Mouse (Mus musculus) bone marrow macrophage, adult 2 months (primary cell): Measurements from ENCODE around the gene Tacr2. TPM values are rescaled to one million over a fixed set of nuclear protein-coding genes. Genes with fewer than 3 reads are reported as not detected.

ENCODE experiments used
- H3K27ac ChIP-seq: 2 replicates; pipeline ENCODE4 v1.5.1; 2012; ENCODE audit warnings: low read depth, low read length; ENCODE audit not compliant: insufficient read depth
- H3K4me1 ChIP-seq: 2 replicates; pipeline ENCODE4 v1.6.1; 2012; ENCODE audit warnings: low read length; ENCODE audit not compliant: control insufficient read depth, insufficient read depth
- H3K4me3 ChIP-seq: 2 replicates; pipeline ENCODE4 v1.5.1; 2012; ENCODE audit warnings: mild to moderate bottlenecking, low read length, moderate library complexity; ENCODE audit not compliant: insufficient read depth
- CTCF ChIP-seq: IDR thresholded peaks from 2 replicates; pipeline ENCODE4 v1.5.1; 2012; ENCODE audit warnings: low read depth, mild to moderate bottlenecking, low read length, moderate library complexity
- POLR2A ChIP-seq: IDR thresholded peaks from 2 replicates; pipeline ENCODE4 v1.6.1; 2012; ENCODE audit warnings: mild to moderate bottlenecking, low read depth, low read length, borderline replicate concordance
- polyA plus RNA-seq: library from polyadenylated mRNA; stranded (reverse); fragments of >200 nt; gene quantifications from 2 replicates; pipeline ENCODE4 v1.2.4, GENCODE M21; 2012; ENCODE audit not compliant: missing spikeins, insufficient read depth, insufficient read length

The Tacr2 gene
- polyA plus RNA-seq, 1 experiment, result not detected

GRCm38 (mm10) chr10:62264299-62264698, 12.1 kb downstream of the Tacr2 start:
- TF ChIP-seq POLR2A (no peak), CTCF (no peak)
- Histone ChIP-seq H3K4me1 (no peaks in the 10 kb centered on the region), H3K27ac (no peak overlapping the region), H3K4me3 (no peak overlapping the region)

GRCm38 (mm10) chr10:62269278-62269677, 17.0 kb downstream of the Tacr2 start:
- Histone ChIP-seq H3K4me3 (no peak overlapping the region), H3K27ac (no peak overlapping the region), H3K4me1 (no peaks in the 10 kb centered on the region)
- TF ChIP-seq CTCF (no peak), POLR2A (no peak)

GRCm38 (mm10) chr10:62275235-62275634, 23.0 kb downstream of the Tacr2 start:
- no peaks in the 10 kb centered on the region for H3K4me1 ChIP-seq
- H3K27ac ChIP-seq, result no peak overlapping the region
- no peak for TF ChIP-seq POLR2A
- TF ChIP-seq CTCF, result no peak
- no peak overlapping the region for H3K4me3 ChIP-seq

GRCm38 (mm10) chr10:62277499-62278293, 25.5 kb downstream of the Tacr2 start:
- H3K4me3 ChIP-seq, result no peak overlapping the region
- H3K27ac ChIP-seq, result no peak overlapping the region
- no peaks in the 10 kb centered on the region for H3K4me1 ChIP-seq
- TF ChIP-seq CTCF (no peak), POLR2A (no peak)

GRCm38 (mm10) chr10:62279066-62279465, 26.8 kb downstream of the Tacr2 start:
- H3K4me3 ChIP-seq, result no peak overlapping the region
- no peaks in the 10 kb centered on the region for H3K4me1 ChIP-seq
- no peak overlapping the region for H3K27ac ChIP-seq
- TF ChIP-seq CTCF (no peak), POLR2A (no peak)

- H3K4me3 ChIP-seq, result no peak overlapping the region
- H3K27ac ChIP-seq, result no peak overlapping the region
- H3K4me1 ChIP-seq, result no peaks in the 10 kb centered on the region
- no peak for TF ChIP-seq POLR2A
- TF ChIP-seq CTCF, result no peak
These were observed 27.4 kb downstream of the Tacr2 start for GRCm38 (mm10) chr10:62279671-62280070.

GRCm38 (mm10) chr10:62282782-62283181, 30.5 kb downstream of the Tacr2 start:
- no peak overlapping the region for H3K27ac ChIP-seq
- H3K4me3 ChIP-seq, result no peak overlapping the region
- H3K4me1 ChIP-seq, result peaks cover 3% of the 10 kb centered on the region
- TF ChIP-seq POLR2A (no peak), CTCF (no peak)

GRCm38 (mm10) chr10:62283206-62283792, 31.1 kb downstream of the Tacr2 start:
- Histone ChIP-seq H3K27ac (no peak overlapping the region), H3K4me1 (peaks cover 8% of the 10 kb centered on the region), H3K4me3 (no peak overlapping the region)
- no peak for TF ChIP-seq POLR2A
- no peak for TF ChIP-seq CTCF

GRCm38 (mm10) chr10:62287460-62288124, 35.4 kb downstream of the Tacr2 start:
- Histone ChIP-seq H3K27ac (peak overlapping the region; percentile 4), H3K4me3 (no peak overlapping the region), H3K4me1 (peaks cover 9% of the 10 kb centered on the region)
- TF ChIP-seq POLR2A, result no peak
- no peak for TF ChIP-seq CTCF

- Histone ChIP-seq H3K4me1 (peaks cover 1% of the 10 kb centered on the region; the same call in 1 of the 2 replicates), H3K4me3 (no peak overlapping the region), H3K27ac (no peak overlapping the region)
- TF ChIP-seq POLR2A, result no peak
- no peak for TF ChIP-seq CTCF
These were observed 41.9 kb downstream of the Tacr2 start for GRCm38 (mm10) chr10:62294112-62294511.
